Mouse (Mus musculus) c-Kit-positive CD71-positive TER-119-positive erythroid progenitor cells, embryonic 14.5 days (primary cell): ENCODE data around the gene Gm7029.

Experiments used
- DNase-seq: peaks from one replicate; pipeline ENCODE4 v3.0.0-alpha.2; 2013; ENCODE audit warnings: low spot score

Gene Gm7029

GRCm38 (mm10) chr17:33913264-33913663, 39.6 kb downstream of the Gm7029 start:
- no peak for DNase-seq

GRCm38 (mm10) chr17:33913905-33914304, 40.3 kb downstream of the Gm7029 start:
- no peak for DNase-seq

GRCm38 (mm10) chr17:33914969-33915391, 41.3 kb downstream of the Gm7029 start:
- DNase-seq: peak; percentile 32

- DNase-seq: peak; percentile 97
These were observed 42.1 kb downstream of the Gm7029 start, which contains the start of the genes Tapbp and Zbtb22 for GRCm38 (mm10) chr17:33915671-33916250. Gene Tapbp (plus strand): TSS chr17:33915899. Gene Zbtb22 (plus strand): TSS chr17:33915904.

- DNase-seq: no peak
These were observed 42.7 kb downstream of the Gm7029 start for GRCm38 (mm10) chr17:33916294-33916693.

- no peak for DNase-seq
These were observed 43.4 kb downstream of the Gm7029 start for GRCm38 (mm10) chr17:33916847-33917655.

GRCm38 (mm10) chr17:33917656-33918292, 44.1 kb downstream of the Gm7029 start:
- DNase-seq: no peak

- DNase-seq: peak; percentile 54
These were observed 44.9 kb downstream of the Gm7029 start for GRCm38 (mm10) chr17:33918293-33919203.

GRCm38 (mm10) chr17:33919351-33920281, 46.0 kb downstream of the Gm7029 start:
- DNase-seq: peak; percentile 86

- peak; percentile 88 for DNase-seq
These were observed 46.9 kb downstream of the Gm7029 start for GRCm38 (mm10) chr17:33920282-33921097.

- DNase-seq: no peak
These were observed 47.7 kb downstream of the Gm7029 start for GRCm38 (mm10) chr17:33921361-33921760.
